Mouse (Mus musculus): ENCODE measurements around the gene Cdkl1. TPM values are rescaled to one million over a fixed set of nuclear protein-coding genes. Genes with fewer than 3 reads are reported as not detected.

The Cdkl1 gene
- total and polyA plus RNA-seq, 3 experiments = 0.31 TPM; not detected in 2

DNA sequence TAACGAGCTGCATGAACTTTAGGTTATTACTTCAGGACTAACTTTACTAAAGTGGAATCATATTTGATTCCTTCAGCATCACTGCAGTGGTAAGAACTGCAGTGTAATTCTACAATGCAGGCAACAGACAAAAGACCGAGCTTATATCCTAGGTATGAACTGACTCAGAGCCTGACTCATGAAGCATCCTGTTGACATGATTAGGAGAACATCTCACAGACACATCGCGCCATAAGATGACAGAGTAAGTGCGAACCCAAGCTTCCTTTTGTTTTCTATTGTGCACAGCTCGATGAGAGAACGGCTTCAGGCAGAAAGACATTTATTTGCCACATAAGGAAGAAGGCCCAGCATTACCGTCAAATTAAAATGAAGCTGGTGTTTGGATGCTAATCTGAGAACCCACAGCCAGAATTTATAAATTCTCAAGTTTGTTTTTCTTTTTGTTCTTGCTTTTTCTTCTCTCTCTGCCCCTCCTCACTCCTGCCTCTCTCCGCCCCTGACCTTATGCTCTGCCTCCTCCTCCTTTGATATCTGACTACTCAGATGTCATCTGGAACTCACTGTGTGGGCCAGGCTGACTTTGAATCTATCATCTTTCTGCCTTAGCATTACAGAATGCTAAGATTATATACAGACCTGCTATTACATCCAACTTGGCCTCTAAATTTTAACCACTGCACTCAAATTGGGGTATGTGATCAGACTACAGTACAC is 34.0 kb upstream of the Cdkl1 start:
- no peak overlapping the region for H3K4me2 ChIP-seq (ENCODE audit: insufficient read depth, low read depth, poor library complexity, severe bottlenecking)
- in situ Hi-C loops (cut with MboI; ENCODE audit: low pct_ligation_motif_present, low pct_unique_long_range_greater_than_20kb, low sequenced_read_pairs) (no loop called here), dilution Hi-C loops (cut with MboI; ENCODE audit: extremely low pct_ligation_motif_present, extremely low pct_unique_long_range_greater_than_20kb, low sequenced_read_pairs) (no loop called here)
- H3K27me3 ChIP-seq (replicated peaks) = no peaks in the 10 kb centered on the region
- no peak overlapping the region for H3K9ac ChIP-seq (ENCODE audit: insufficient read depth, low read depth)
- no peak for DNase-seq (ENCODE audit: extremely low read depth)
- no peak overlapping the region for H3K27ac ChIP-seq (ENCODE audit: insufficient read depth, low read depth)
- peaks cover 32 to 64% of the 10 kb centered on the region in 2 experiments for H3K36me3 ChIP-seq (replicated peaks in 1 of 2; ENCODE audit: control insufficient read depth in 1 of 2, insufficient read depth in 1 of 2, low read length in 1 of 2)
- no peaks in the 10 kb centered on the region for H3K79me2 ChIP-seq (replicated peaks; ENCODE audit: control insufficient read depth, extremely low read depth, insufficient read depth, poor library complexity, severe bottlenecking)
- TF ChIP-seq USF2 (conservative IDR thresholded peaks at IDR 0.05; ENCODE audit: low read depth, low read length) (no peak), TCF12 (IDR thresholded peaks at IDR 0.05; ENCODE audit: low read depth, low read length) (no peak), HCFC1 (IDR thresholded peaks at IDR 0.05; ENCODE audit: low read depth, low read length) (no peak), ZMIZ1 (IDR thresholded peaks at IDR 0.05; ENCODE audit: low read depth, low read length) (no peak), NELFE (IDR thresholded peaks at IDR 0.05; ENCODE audit: low read depth, low read length) (no peak), POLR2AphosphoS2 (IDR thresholded peaks at IDR 0.05; ENCODE audit: low read depth, low read length) (no peak), POLR2A (IDR thresholded peaks at IDR 0.05; ENCODE audit: low read depth, low read length) (no peak), TBP (conservative IDR thresholded peaks at IDR 0.05; ENCODE audit: low read depth, low read length) (no peak), RAD21 (IDR thresholded peaks at IDR 0.05; ENCODE audit: low read depth, low read length) (no peak), SMC3 (IDR thresholded peaks at IDR 0.05; ENCODE audit: low read depth, low read length) (no peak), NRF1 (IDR thresholded peaks at IDR 0.05; ENCODE audit: low read depth, low read length) (no peak), JUND (conservative IDR thresholded peaks at IDR 0.05; ENCODE audit: low read depth, low read length) (no peak)
- H3K4me1 ChIP-seq (ENCODE audit: control insufficient read depth in 1 of 2, insufficient read depth in 2 of 2) = peaks cover 0 to 13% of the 10 kb centered on the region in 2 experiments; a peak in 1 of 4 replicates
- H3K9me3 ChIP-seq (replicated peaks; ENCODE audit: low read length) = no peaks in the 10 kb centered on the region
- H3K4me3 ChIP-seq (replicated peaks in 1 of 3; ENCODE audit: low read depth in 2 of 3, low read length in 2 of 3, poor library complexity in 1 of 3) = no peak overlapping the region

DNA sequence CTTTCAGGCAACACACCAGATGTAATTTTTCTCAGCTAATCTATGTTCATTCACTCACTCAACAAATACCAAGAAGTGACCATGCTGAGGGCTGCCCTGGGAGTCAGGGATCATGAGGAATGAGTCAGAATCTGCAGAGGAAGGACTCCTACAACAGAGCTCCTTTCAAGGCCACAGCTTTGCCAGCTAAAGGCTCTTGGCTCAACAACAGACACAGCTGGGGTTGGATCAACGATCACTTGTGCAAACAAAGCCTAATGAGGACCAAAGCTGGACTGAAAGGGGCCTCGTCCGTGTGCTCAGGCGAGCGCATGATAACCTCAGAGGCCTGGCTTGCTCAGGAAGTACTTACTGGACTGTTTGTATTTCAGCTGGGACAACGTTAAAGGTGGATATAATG is 23.2 kb upstream of the Cdkl1 start:
- H3K9ac ChIP-seq (ENCODE audit: insufficient read depth, low read depth) = no peak overlapping the region
- TF ChIP-seq TCF12 (IDR thresholded peaks at IDR 0.05; ENCODE audit: low read depth, low read length) (no peak), CHD1 (IDR thresholded peaks at IDR 0.05; ENCODE audit: low read depth, low read length) (no peak), MAX (IDR thresholded peaks at IDR 0.05; ENCODE audit: low read length) (no peak), ELF1 (IDR thresholded peaks at IDR 0.05; ENCODE audit: low read depth, low read length) (no peak), CHD2 (IDR thresholded peaks at IDR 0.05; ENCODE audit: low read length) (no peak), MEF2A (IDR thresholded peaks at IDR 0.05; ENCODE audit: borderline replicate concordance, low read depth, low read length) (no peak), IRF4 (IDR thresholded peaks at IDR 0.05; ENCODE audit: low read depth, low read length) (no peak), USF1 (IDR thresholded peaks at IDR 0.05; ENCODE audit: low read depth, low read length) (no peak), MXI1 (IDR thresholded peaks at IDR 0.05; ENCODE audit: low read depth, low read length) (no peak), TBP (conservative IDR thresholded peaks at IDR 0.05; ENCODE audit: low read depth, low read length) (no peak), NELFE (IDR thresholded peaks at IDR 0.05; ENCODE audit: low read depth, low read length) (no peak), MAFK (IDR thresholded peaks at IDR 0.05; ENCODE audit: insufficient replicate concordance, low read length) (no peak), NRF1 (IDR thresholded peaks at IDR 0.05; ENCODE audit: low read depth, low read length) (no peak)
- H3K4me3 ChIP-seq (replicated peaks in 1 of 3; ENCODE audit: low read depth in 2 of 3, low read length in 2 of 3, poor library complexity in 1 of 3) = no peak overlapping the region
- H3K4me2 ChIP-seq (ENCODE audit: insufficient read depth, low read depth, poor library complexity, severe bottlenecking) = no peak overlapping the region
- dilution Hi-C loops (cut with MboI; ENCODE audit: extremely low pct_ligation_motif_present, extremely low pct_unique_long_range_greater_than_20kb, low sequenced_read_pairs) (no loop called here), in situ Hi-C loops (cut with MboI; ENCODE audit: low pct_ligation_motif_present, low pct_unique_long_range_greater_than_20kb, low sequenced_read_pairs) (no loop called here)
- H3K27ac ChIP-seq (ENCODE audit: insufficient read depth, low read depth) = no peak overlapping the region
- H3K36me3 ChIP-seq (replicated peaks in 1 of 2; ENCODE audit: control insufficient read depth in 1 of 2, insufficient read depth in 1 of 2, low read length in 1 of 2) = peaks cover 29 to 71% of the 10 kb centered on the region in 2 experiments
- no peaks in the 10 kb centered on the region for H3K9me3 ChIP-seq (replicated peaks; ENCODE audit: low read length)
- DNase-seq (ENCODE audit: extremely low read depth) = no peak
- no peaks in the 10 kb centered on the region for H3K4me1 ChIP-seq (ENCODE audit: control insufficient read depth in 1 of 2, insufficient read depth in 2 of 2)
- H3K79me2 ChIP-seq (replicated peaks; ENCODE audit: control insufficient read depth, extremely low read depth, insufficient read depth, poor library complexity, severe bottlenecking) = no peaks in the 10 kb centered on the region
- no peaks in the 10 kb centered on the region for H3K27me3 ChIP-seq (replicated peaks)
